In genomic region chr11:68502408-68502807, GRCm38 (mm10) we compare ENCODE assay signal across 24 mouse cellular contexts. TPM values are rescaled to one million over a fixed set of nuclear protein-coding genes. Genes with fewer than 3 reads are reported as not detected.
DNase-seq lines count a peak whose midpoint lies in the region; ATAC-seq lines count a peak whose summit lies in the region.
"Had no signal": no experiment of that assay in that cellular context is flagged by ENCODE, and none has a peak within 500 bp of the region (broad histone marks: within the 10 kb centered on the region; RNA-seq: fewer than 3 reads in every experiment).

No protein-coding gene starts in this region.

- peaks cover 10% of the 10 kb centered on the region for H3K4me1 ChIP-seq in liver, embryonic 15.5 days (replicated peaks)
- H3K4me1 ChIP-seq: forebrain, embryonic 13.5 days; hindbrain, embryonic 15.5 days; neural tube, embryonic 15.5 days had no signal

- H3K27ac ChIP-seq in liver, embryonic 15.5 days (replicated peaks) = 0 out of 2 replicates have a peak overlapping the region, but pooled peaks have one; percentile 41
- H3K27ac ChIP-seq: embryonic facial prominence, embryonic 10.5 days; forebrain, embryonic 13.5 days; hindbrain, embryonic 15.5 days; intestine, embryonic 15.5 days; limb, embryonic 15.5 days; lung, embryonic 15.5 days; neural tube, embryonic 15.5 days had no signal

- no peaks in the 10 kb centered on the region for H3K36me3 ChIP-seq in liver, embryonic 15.5 days (replicated peaks)
- H3K36me3 ChIP-seq: embryonic facial prominence, embryonic 10.5 days; heart, embryonic 12.5 days; hindbrain, embryonic 15.5 days; intestine, embryonic 15.5 days; limb, embryonic 15.5 days; lung, embryonic 15.5 days; neural tube, embryonic 15.5 days had no signal

- H3K27me3 ChIP-seq in liver, embryonic 15.5 days = peaks cover 30% of the 10 kb centered on the region
- H3K27me3 ChIP-seq: forebrain, embryonic 13.5 days; hindbrain, embryonic 15.5 days; intestine, embryonic 15.5 days; limb, embryonic 15.5 days; lung, embryonic 15.5 days; neural tube, embryonic 15.5 days had no signal

- no peak overlapping the region for H3K4me2 ChIP-seq in liver, embryonic 15.5 days
- H3K4me2 ChIP-seq: forebrain, embryonic 13.5 days; hindbrain, embryonic 15.5 days; neural tube, embryonic 15.5 days had no signal

- intact Hi-C loops in heart, postnatal 10 days (cut with DNase I) = no loop called here

- no peaks in the 10 kb centered on the region for H3K9me3 ChIP-seq in liver, embryonic 15.5 days (replicated peaks)
- H3K9me3 ChIP-seq: embryonic facial prominence, embryonic 10.5 days; forebrain, embryonic 13.5 days; heart, embryonic 12.5 days; hindbrain, embryonic 15.5 days; intestine, embryonic 15.5 days; limb, embryonic 15.5 days; lung, embryonic 15.5 days; megakaryocyte, embryonic 14.5 days; neural tube, embryonic 15.5 days had no signal

- DNase-seq in liver (no peak), adipocyte (ENCODE audit: low spot score) (no peak)
- peak; percentile 28 to 35 for DNase-seq in B cell, adult 2 months
- no peak for DNase-seq in heart, postnatal 10 days
- DNase-seq: adrenal gland, postnatal 10 days; cerebellum, adult 8-10 months; gastrocnemius, postnatal 14 days; midbrain, embryonic 14.5 days; thymus, postnatal 36 days had no signal

- no peak overlapping the region for H3K9ac ChIP-seq in liver, embryonic 15.5 days
- H3K9ac ChIP-seq: forebrain, embryonic 13.5 days; heart, embryonic 12.5 days; hindbrain, embryonic 15.5 days; intestine, embryonic 15.5 days; limb, embryonic 15.5 days; lung, embryonic 15.5 days; neural tube, embryonic 15.5 days had no signal

- H3K4me3 ChIP-seq in liver, embryonic 15.5 days (replicated peaks) = no peak overlapping the region
- H3K4me3 ChIP-seq: forebrain, embryonic 13.5 days; heart, embryonic 12.5 days; hindbrain, embryonic 15.5 days; intestine, embryonic 15.5 days; myocyte; neural tube, embryonic 15.5 days had no signal

- 30% methylated on average over 2 of the region's 2 CpGs for WGBS in liver, embryonic 15.5 days (ENCODE audit: insufficient replicate concordance)

- no peak for ATAC-seq in liver, embryonic 15.5 days (ENCODE audit: insufficient read depth)
- 0 out of 2 replicates have a peak, but pooled peaks have one; percentile 19 for ATAC-seq in common myeloid progenitor, adult 5-6 weeks (replicated peaks; ENCODE audit: low read depth, poor library complexity, severe bottlenecking)
- ATAC-seq in neutrophil, adult 5-6 weeks (ENCODE audit: extremely low read depth, insufficient number of reproducible peaks, low FRiP score, poor library complexity, severe bottlenecking) = peak; percentile 27; the same call in 1 of the 2 replicates
- ATAC-seq: forebrain, embryonic 13.5 days; intestine, embryonic 15.5 days; Patski had no signal

RNA-seq across cellular contexts. Expression of gene Pik3r6, which starts 0.4 kb away (rescaled TPM):
- polyA plus RNA-seq in liver, embryonic 15.5 days (2015; fragmentation: Nextera tagmentation; extraction: Ambion mirVana) = 2.1 and 2.9 TPM in 2 replicates
- total RNA-seq in common myeloid progenitor, adult 5-6 weeks (2017) = 0.53 and 2.6 TPM in 2 replicates
- 28.7 and 31.0 TPM in 2 replicates for total RNA-seq in neutrophil, adult 5-6 weeks (2017)
- 1 to 10 TPM; 7.4 to 9.6 TPM for total RNA-seq in heart, postnatal 10 days (2021)

RNA-seq across cellular contexts. Expression of gene Mfsd6l, which starts 53.6 kb away (rescaled TPM):
- polyA plus RNA-seq in liver, embryonic 15.5 days (2015; fragmentation: Nextera tagmentation; extraction: Ambion mirVana) = not detected in 2 replicates
- 0.53 TPM in 1 of 2 replicates, not detected in the other for total RNA-seq in common myeloid progenitor, adult 5-6 weeks (2017)
- total RNA-seq in neutrophil, adult 5-6 weeks (2017) = 0.74 and 1.4 TPM in 2 replicates
- total RNA-seq in heart, postnatal 10 days (2021) = under 1 TPM; 0.27 to 0.31 TPM
- total RNA-seq: gastrocnemius, postnatal 14 days; left cerebral cortex, adult 18-20 months had no signal
- polyA plus RNA-seq: forebrain, embryonic 13.5 days; hindbrain, embryonic 15.5 days; midbrain, embryonic 14.5 days; myocyte; neural tube, embryonic 15.5 days had no signal

Comparison
In these comparisons a context has a peak if more than half of its experiments do, and no peak if none do; other contexts are left out.
1. DNase-seq: peak in B cell, adult 2 months (2 of 2); none in liver (single experiment), heart, postnatal 10 days (0 of 2) and adipocyte (single experiment).